ENCODE assay signal across 8 mouse cellular contexts in genomic region chr15:81584913-81585745, GRCm38 (mm10). TPM values are rescaled to one million over a fixed set of nuclear protein-coding genes. Genes with fewer than 3 reads are reported as not detected.
DNase-seq lines count a peak whose midpoint lies in the region; ATAC-seq lines count a peak whose summit lies in the region.

Gene Ep300, plus strand, starts transcription at chr15:81585351.

- under 1% methylated on average over 48 of the region's 68 CpGs for WGBS in heart, embryonic 14.5 days
- WGBS in liver, embryonic 13.5 days (ENCODE audit: insufficient replicate concordance), result 1% methylated on average over 58 of the region's 68 CpGs
- WGBS in stomach, embryonic 16.5 days, result under 1% methylated on average over 66 of the region's 68 CpGs

- H3K4me3 ChIP-seq in heart, embryonic 14.5 days (ENCODE audit: control insufficient read depth in 1 of 2, insufficient read depth in 1 of 2, low read depth in 1 of 2, low read length in 2 of 2), result peak within 1 kb of the TSS; percentile 95
- peak within 1 kb of the TSS; percentile 94 for H3K4me3 ChIP-seq in liver, embryonic 13.5 days (replicated peaks)
- H3K4me3 ChIP-seq in stomach, embryonic 16.5 days (replicated peaks; ENCODE audit: low read length), result peak within 1 kb of the TSS; percentile 75

- H3K36me3 ChIP-seq in heart, embryonic 14.5 days (ENCODE audit: control insufficient read depth, insufficient read depth, low read length), result peaks cover 16% of the 10 kb centered on the region
- peaks cover 20% of the 10 kb centered on the region for H3K36me3 ChIP-seq in liver, embryonic 13.5 days
- no peaks in the 10 kb centered on the region for H3K36me3 ChIP-seq in stomach, embryonic 16.5 days (ENCODE audit: control insufficient read depth, insufficient read depth, low read length)

- no peaks in the 10 kb centered on the region for H3K27me3 ChIP-seq in heart, embryonic 14.5 days (ENCODE audit: control insufficient read depth, insufficient read depth, low read length)
- no peaks in the 10 kb centered on the region for H3K27me3 ChIP-seq in liver, embryonic 13.5 days
- no peaks in the 10 kb centered on the region for H3K27me3 ChIP-seq in stomach, embryonic 16.5 days (ENCODE audit: control insufficient read depth, insufficient read depth, low read length)

- H3K4me2 ChIP-seq in heart, embryonic 14.5 days (ENCODE audit: low read length), result peak within 1 kb of the TSS; percentile 79
- H3K4me2 ChIP-seq in liver, embryonic 13.5 days, result peak within 1 kb of the TSS; percentile 87
- peak within 1 kb of the TSS; percentile 74 for H3K4me2 ChIP-seq in stomach, embryonic 16.5 days (ENCODE audit: low read depth, low read length)

- no peaks in the 10 kb centered on the region for H3K9me3 ChIP-seq in heart, embryonic 14.5 days (ENCODE audit: control insufficient read depth, low read length)
- H3K9me3 ChIP-seq in liver, embryonic 13.5 days (replicated peaks), result no peaks in the 10 kb centered on the region
- H3K9me3 ChIP-seq in stomach, embryonic 16.5 days (replicated peaks; ENCODE audit: control insufficient read depth, low read length), result no peaks in the 10 kb centered on the region

- peak; percentile 88 for ATAC-seq in CD4-positive, CD25-positive, alpha-beta regulatory T cell, adult 4 months
- ATAC-seq in heart, embryonic 14.5 days (ENCODE audit: insufficient number of reproducible peaks, insufficient read depth, low FRiP score, low read depth), result peak; percentile 89
- peak; percentile 88 for ATAC-seq in liver, embryonic 13.5 days (ENCODE audit: low read depth)
- ATAC-seq in stomach, embryonic 16.5 days (ENCODE audit: insufficient read depth, low FRiP score), result peak; percentile 94

- peaks cover 0 to 19% of the 10 kb centered on the region in 2 experiments; a peak in 2 of 4 replicates for H3K4me1 ChIP-seq in heart, embryonic 14.5 days (ENCODE audit: control insufficient read depth in 2 of 2, insufficient read depth in 2 of 2, low read length in 2 of 2)
- peaks cover 40% of the 10 kb centered on the region for H3K4me1 ChIP-seq in liver, embryonic 13.5 days (replicated peaks)
- peaks cover 8% of the 10 kb centered on the region; the same call in 1 of the 2 replicates for H3K4me1 ChIP-seq in stomach, embryonic 16.5 days (ENCODE audit: control insufficient read depth, insufficient read depth, low read length)

- H3K27ac ChIP-seq in heart, embryonic 14.5 days (replicated peaks in 1 of 2; ENCODE audit: control insufficient read depth in 1 of 2, insufficient read depth in 1 of 2, low read depth in 2 of 2, low read length in 2 of 2), result peak within 1 kb of the TSS; percentile 100
- H3K27ac ChIP-seq in liver, embryonic 13.5 days, result peak within 1 kb of the TSS; percentile 99
- peak within 1 kb of the TSS; percentile 100 for H3K27ac ChIP-seq in stomach, embryonic 16.5 days (ENCODE audit: low read length)

- peak; percentile 85 for DNase-seq in c-Kit-negative CD71-positive TER-119-positive erythroid progenitor cells, embryonic 14.5 days (ENCODE audit: low read depth, low spot score)
- DNase-seq in fibroblast of lung, adult 2 months (ENCODE audit: low read depth), result peak; percentile 85
- peak; percentile 99 for DNase-seq in kidney, postnatal 14 days
- DNase-seq in liver, embryonic 13.5 days, result peak; percentile 93
- peak; percentile 97 for DNase-seq in neural tube, embryonic 10.5 days (ENCODE audit: extremely low spot score, low spot score)

- peak within 1 kb of the TSS; percentile 100 for H3K9ac ChIP-seq in heart, embryonic 14.5 days (ENCODE audit: low read length)
- H3K9ac ChIP-seq in liver, embryonic 13.5 days, result peak within 1 kb of the TSS; percentile 100
- H3K9ac ChIP-seq in stomach, embryonic 16.5 days (ENCODE audit: low read length), result peak within 1 kb of the TSS; percentile 100

RNA-seq across cellular contexts. Expression of gene Ep300, which starts in this region (rescaled TPM):
- 10 to 100 TPM; 15.9 to 18.2 TPM for polyA plus RNA-seq in CD4-positive, CD25-positive, alpha-beta regulatory T cell, adult 4 months (2017; shearing (Covaris generic))
- polyA plus RNA-seq in heart, embryonic 14.5 days (2014; fragmentation: Nextera tagmentation; extraction: Ambion mirVana), result 15.0 and 15.2 TPM in 2 replicates
- polyA plus RNA-seq in liver, embryonic 13.5 days (2015; fragmentation: Nextera tagmentation; extraction: Ambion mirVana), result 4.4 and 5.9 TPM in 2 replicates
- 15.1 and 15.3 TPM in 2 replicates for polyA plus RNA-seq in stomach, embryonic 16.5 days (2015; fragmentation: Nextera tagmentation; extraction: Ambion mirVana)

Comparison
In these comparisons a context has a peak if more than half of its experiments do, and no peak if none do; other contexts are left out.
1. Peak in every context shown above with its lines: DNase-seq, ATAC-seq, H3K4me3 ChIP-seq and H3K27ac ChIP-seq.